Mouse (Mus musculus) right cerebral cortex, postnatal 10 days (tissue): ENCODE data around the gene Six2.
A peak's percentile ranks its signal among the peaks of the same experiment; 100 is the strongest.

ENCODE experiments used
- DNase-seq, 2 experiments: peaks; one replicate each; pipeline ENCODE4 v3.0.0; 2021; ENCODE audit warnings: low spot score in 2 of 2

The Six2 gene

GRCm38 (mm10) chr17:85688236-85688910 lies at the start of gene Six2:
Six2 (minus strand) TSS chr17:85688274.
- DNase-seq, result no peak

- no peak for DNase-seq
These were observed 49.2 kb upstream of the Six2 start for GRCm38 (mm10) chr17:85737090-85737780.

- no peak for DNase-seq
These were observed 43.3 kb upstream of the Six2 start for GRCm38 (mm10) chr17:85731329-85731728.

GRCm38 (mm10) chr17:85730231-85731015 lies 42.3 kb upstream of the Six2 start:
- peak; percentile 27 to 38 for DNase-seq

- DNase-seq, result peak; percentile 40 to 47
These were observed 40.1 kb upstream of the Six2 start for GRCm38 (mm10) chr17:85728071-85728718.

- DNase-seq, result no peak
These were observed 37.9 kb upstream of the Six2 start for GRCm38 (mm10) chr17:85725988-85726387.

GRCm38 (mm10) chr17:85723166-85723565 lies 35.1 kb upstream of the Six2 start:
- no peak for DNase-seq

GRCm38 (mm10) chr17:85717266-85717665 lies 29.2 kb upstream of the Six2 start:
- no peak for DNase-seq

- no peak for DNase-seq
These were observed 27.7 kb upstream of the Six2 start for GRCm38 (mm10) chr17:85715784-85716183.

- DNase-seq, result no peak
These were observed 26.3 kb upstream of the Six2 start for GRCm38 (mm10) chr17:85714370-85714769.

- DNase-seq, result no peak
These were observed 24.8 kb upstream of the Six2 start for GRCm38 (mm10) chr17:85712874-85713273.

GRCm38 (mm10) chr17:85704369-85705260 lies 16.5 kb upstream of the Six2 start:
- no peak for DNase-seq

GRCm38 (mm10) chr17:85700028-85700427 lies 12.0 kb upstream of the Six2 start:
- DNase-seq, result peak in 1 of 2 experiments; percentile 62

- no peak for DNase-seq
These were observed 10.6 kb upstream of the Six2 start for GRCm38 (mm10) chr17:85698643-85699042.

- DNase-seq, result no peak
These were observed 9.9 kb upstream of the Six2 start for GRCm38 (mm10) chr17:85697976-85698375.

- DNase-seq, result no peak
These were observed 6.4 kb upstream of the Six2 start for GRCm38 (mm10) chr17:85694499-85694898.

- DNase-seq, result no peak
These were observed 5.0 kb upstream of the Six2 start for GRCm38 (mm10) chr17:85693101-85693500.

GRCm38 (mm10) chr17:85692594-85692993 lies 4.5 kb upstream of the Six2 start:
- no peak for DNase-seq

GRCm38 (mm10) chr17:85691701-85692536 lies 3.8 kb upstream of the Six2 start:
- no peak for DNase-seq

- DNase-seq, result no peak
These were observed 2.9 kb upstream of the Six2 start for GRCm38 (mm10) chr17:85690969-85691335.
